Mouse (Mus musculus): ENCODE measurements around the gene Sel1l2. TPM values are rescaled to one million over a fixed set of nuclear protein-coding genes. Genes with fewer than 3 reads are reported as not detected.

Gene Sel1l2
- polyA plus RNA-seq, 1 experiment from 2014 or later: not detected

DNA sequence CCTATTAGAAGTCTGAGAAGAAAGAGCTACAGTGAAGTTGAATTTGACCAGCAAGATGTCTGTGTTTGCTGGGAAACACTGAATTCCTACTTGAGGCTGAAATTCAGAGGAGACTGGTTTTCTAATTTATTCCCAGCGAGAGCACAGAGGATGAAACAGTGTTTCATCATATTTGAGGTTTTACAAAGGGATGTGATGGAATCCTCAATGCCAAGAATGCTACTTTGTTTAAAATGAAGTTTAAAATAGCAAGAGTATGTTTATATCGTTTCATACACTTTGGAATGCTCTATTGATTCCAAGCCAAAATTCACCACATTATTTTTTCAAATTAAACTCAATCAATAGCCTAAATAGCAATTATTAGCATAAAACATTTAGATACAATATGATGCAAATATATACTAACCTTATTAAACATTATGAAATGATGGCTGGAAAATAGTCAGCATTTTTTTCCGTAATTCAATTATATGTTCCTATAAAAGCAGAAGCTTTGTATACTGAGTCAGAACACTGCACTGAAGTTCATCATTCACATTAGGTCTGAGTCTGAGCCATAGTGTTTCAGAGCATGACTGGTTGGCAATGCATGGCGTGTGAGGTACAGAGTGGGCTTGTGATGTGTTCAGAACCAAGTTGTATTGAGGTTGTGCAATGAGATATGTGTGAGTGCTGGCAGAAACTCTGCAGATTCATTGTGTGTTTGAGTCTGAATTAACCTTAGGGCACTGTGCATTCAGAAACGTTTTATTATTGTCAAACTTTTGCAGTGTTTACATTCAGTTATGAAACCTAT is 58.8 kb downstream of the Sel1l2 start:
- ATAC-seq: no peak
- H3K4me1 ChIP-seq (ENCODE audit: control insufficient read depth, insufficient read depth, low read length): no peaks in the 10 kb centered on the region
- H3K36me3 ChIP-seq (ENCODE audit: control insufficient read depth, insufficient read depth, low read length): no peaks in the 10 kb centered on the region
- no peaks in the 10 kb centered on the region for H3K9me3 ChIP-seq (replicated peaks; ENCODE audit: control insufficient read depth, low read length, poor library complexity, severe bottlenecking)
- no peak overlapping the region for H3K9ac ChIP-seq (ENCODE audit: low read depth, low read length)
- WGBS: 80% methylated on average over 5 of the region's 5 CpGs
- no peaks in the 10 kb centered on the region for H3K27me3 ChIP-seq (ENCODE audit: control insufficient read depth, insufficient read depth, low read depth, low read length)
- no peak overlapping the region for H3K4me2 ChIP-seq (ENCODE audit: low read length)
- no peak overlapping the region for H3K4me3 ChIP-seq (ENCODE audit: low read depth, low read length)
- H3K27ac ChIP-seq (ENCODE audit: low read length): no peak overlapping the region

DNA sequence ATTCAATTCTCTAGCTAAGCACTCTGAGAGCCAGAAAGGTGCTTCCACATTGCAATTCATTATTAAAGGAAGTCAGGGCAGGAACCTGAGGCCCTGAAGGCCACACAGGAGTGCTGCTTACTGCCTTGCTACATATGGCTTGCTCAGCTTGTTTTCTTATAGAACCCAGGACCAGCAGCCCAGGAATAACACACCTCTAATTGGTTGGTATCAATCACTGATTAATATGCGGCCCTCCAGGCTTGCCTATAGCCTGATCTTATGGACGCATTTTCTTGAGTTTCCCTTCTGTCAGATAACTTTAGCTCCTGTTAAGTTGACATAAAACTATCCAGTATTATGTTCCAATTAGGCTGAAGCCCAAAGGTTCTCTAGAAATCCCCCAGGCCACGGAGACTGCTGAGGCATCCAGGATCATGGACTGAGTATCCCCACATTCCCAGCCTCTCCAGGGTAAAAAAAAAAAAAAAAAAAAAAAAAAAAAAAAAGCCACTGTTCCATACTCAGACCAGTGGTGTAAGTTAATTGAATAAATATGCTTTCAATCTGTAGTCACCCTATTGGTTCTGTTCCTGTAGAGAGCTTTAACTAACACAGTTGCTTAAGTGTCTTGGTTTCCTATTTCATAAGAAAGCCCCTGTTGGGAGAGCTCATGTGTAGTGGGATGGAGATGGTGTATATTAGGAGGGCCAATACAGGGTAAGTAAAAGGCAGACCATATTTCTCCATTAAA is 86.4 kb downstream of the Sel1l2 start:
- no peaks in the 10 kb centered on the region for H3K27me3 ChIP-seq (ENCODE audit: control insufficient read depth, insufficient read depth, low read depth, low read length)
- H3K4me2 ChIP-seq (ENCODE audit: low read length): no peak overlapping the region
- no peaks in the 10 kb centered on the region for H3K9me3 ChIP-seq (replicated peaks; ENCODE audit: control insufficient read depth, low read length, poor library complexity, severe bottlenecking)
- no peak overlapping the region for H3K4me3 ChIP-seq (ENCODE audit: low read depth, low read length)
- 73% methylated on average over 3 of the region's 3 CpGs for WGBS
- H3K27ac ChIP-seq (ENCODE audit: low read length): no peak overlapping the region
- H3K9ac ChIP-seq (ENCODE audit: low read depth, low read length): no peak overlapping the region
- no peaks in the 10 kb centered on the region for H3K36me3 ChIP-seq (ENCODE audit: control insufficient read depth, insufficient read depth, low read length)
- no peak for ATAC-seq
- H3K4me1 ChIP-seq (ENCODE audit: control insufficient read depth, insufficient read depth, low read length): no peaks in the 10 kb centered on the region

GRCm38 (mm10) chr2:140297155-140297554 is 92.4 kb downstream of the Sel1l2 start:
- Histone ChIP-seq H3K9ac (ENCODE audit: low read depth, low read length) (no peak overlapping the region), H3K36me3 (ENCODE audit: control insufficient read depth, insufficient read depth, low read length) (no peaks in the 10 kb centered on the region)
- WGBS: 41% methylated on average over 4 of the region's 4 CpGs

DNA sequence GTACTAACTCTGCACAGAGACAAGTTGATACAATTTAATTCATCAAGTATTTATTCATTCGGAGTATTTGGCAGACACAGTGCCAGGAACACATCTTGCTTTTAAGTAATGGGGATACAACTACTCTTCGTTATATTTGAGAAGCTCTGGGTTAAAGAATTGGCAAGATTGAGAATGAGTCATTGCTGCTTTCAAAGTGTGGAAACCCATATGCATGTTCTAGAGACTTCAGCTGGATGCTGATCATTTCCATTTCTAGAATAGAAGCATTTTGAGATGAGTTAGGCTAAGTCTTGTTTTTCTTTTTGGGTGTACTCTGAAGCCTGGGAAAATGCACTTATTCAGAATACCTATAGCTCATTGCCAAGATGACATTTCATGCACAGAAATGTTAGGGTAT is 95.7 kb downstream of the Sel1l2 start:
- Histone ChIP-seq H3K4me3 (ENCODE audit: low read depth, low read length) (no peak overlapping the region), H3K36me3 (ENCODE audit: control insufficient read depth, insufficient read depth, low read length) (no peaks in the 10 kb centered on the region), H3K9me3 (replicated peaks; ENCODE audit: control insufficient read depth, low read length, poor library complexity, severe bottlenecking) (no peaks in the 10 kb centered on the region), H3K4me1 (ENCODE audit: control insufficient read depth, insufficient read depth, low read length) (no peaks in the 10 kb centered on the region), H3K4me2 (ENCODE audit: low read length) (no peak overlapping the region), H3K27ac (ENCODE audit: low read length) (no peak overlapping the region), H3K27me3 (ENCODE audit: control insufficient read depth, insufficient read depth, low read depth, low read length) (no peaks in the 10 kb centered on the region), H3K9ac (ENCODE audit: low read depth, low read length) (no peak overlapping the region)
- 91% methylated on average over 2 of the region's 2 CpGs for WGBS
- ATAC-seq: no peak

More at GRCm38 (mm10) chr2:140297155-140297554, 92.4 kb downstream of the Sel1l2 start:
- no peaks in the 10 kb centered on the region for H3K9me3 ChIP-seq (replicated peaks; ENCODE audit: control insufficient read depth, low read length, poor library complexity, severe bottlenecking)
- H3K4me3 ChIP-seq (ENCODE audit: low read depth, low read length): no peak overlapping the region
- no peaks in the 10 kb centered on the region for H3K27me3 ChIP-seq (ENCODE audit: control insufficient read depth, insufficient read depth, low read depth, low read length)
- H3K4me1 ChIP-seq (ENCODE audit: control insufficient read depth, insufficient read depth, low read length): no peaks in the 10 kb centered on the region
- no peak overlapping the region for H3K4me2 ChIP-seq (ENCODE audit: low read length)
- no peak for ATAC-seq
- no peak overlapping the region for H3K27ac ChIP-seq (ENCODE audit: low read length)

GRCm38 (mm10) chr2:140280808-140281207 is 108.7 kb downstream of the Sel1l2 start:
- Histone ChIP-seq H3K4me2 (ENCODE audit: low read length) (no peak overlapping the region), H3K9me3 (replicated peaks; ENCODE audit: control insufficient read depth, low read length, poor library complexity, severe bottlenecking) (no peaks in the 10 kb centered on the region), H3K4me1 (ENCODE audit: control insufficient read depth, insufficient read depth, low read length) (no peaks in the 10 kb centered on the region), H3K27ac (ENCODE audit: low read length) (no peak overlapping the region), H3K27me3 (ENCODE audit: control insufficient read depth, insufficient read depth, low read depth, low read length) (no peaks in the 10 kb centered on the region), H3K36me3 (ENCODE audit: control insufficient read depth, insufficient read depth, low read length) (no peaks in the 10 kb centered on the region), H3K4me3 (ENCODE audit: low read depth, low read length) (no peak overlapping the region), H3K9ac (ENCODE audit: low read depth, low read length) (no peak overlapping the region)
- no peak for ATAC-seq
- 69% methylated on average over 8 of the region's 8 CpGs for WGBS

GRCm38 (mm10) chr2:140255595-140256141 is 133.8 kb downstream of the Sel1l2 start:
- ATAC-seq: no peak
- no peak overlapping the region for H3K27ac ChIP-seq (ENCODE audit: low read length)
- WGBS: 57% methylated on average over 2 of the region's 2 CpGs
- no peaks in the 10 kb centered on the region; the same call in 1 of the 2 replicates for H3K4me1 ChIP-seq (ENCODE audit: control insufficient read depth, insufficient read depth, low read length)
- no peaks in the 10 kb centered on the region for H3K36me3 ChIP-seq (ENCODE audit: control insufficient read depth, insufficient read depth, low read length)
- no peaks in the 10 kb centered on the region for H3K27me3 ChIP-seq (ENCODE audit: control insufficient read depth, insufficient read depth, low read depth, low read length)
- H3K4me2 ChIP-seq (ENCODE audit: low read length): no peak overlapping the region
- H3K9me3 ChIP-seq (replicated peaks; ENCODE audit: control insufficient read depth, low read length, poor library complexity, severe bottlenecking): no peaks in the 10 kb centered on the region
- no peak overlapping the region for H3K4me3 ChIP-seq (ENCODE audit: low read depth, low read length)
- no peak overlapping the region for H3K9ac ChIP-seq (ENCODE audit: low read depth, low read length)

DNA sequence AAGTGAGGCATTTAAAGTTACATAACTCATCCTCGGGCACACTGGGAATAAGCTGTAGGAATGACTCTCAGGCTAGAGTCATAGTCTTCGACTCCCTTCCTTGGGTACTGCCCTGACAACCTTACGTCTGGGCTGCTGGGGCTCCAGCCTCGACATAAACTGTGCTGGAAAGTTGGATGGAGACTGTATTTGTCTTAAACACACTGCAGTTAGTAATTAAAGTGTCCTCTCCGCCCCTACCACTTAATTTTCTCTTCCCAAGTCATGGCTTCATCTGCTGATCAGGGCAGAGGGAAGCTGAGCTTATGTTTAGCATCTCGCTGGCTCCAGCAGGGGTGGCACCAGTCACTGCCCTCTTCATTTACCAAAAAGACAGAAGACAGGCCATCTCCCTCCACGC is 135.2 kb downstream of the Sel1l2 start:
- Histone ChIP-seq H3K27ac (ENCODE audit: low read length) (no peak overlapping the region), H3K4me2 (ENCODE audit: low read length) (no peak overlapping the region), H3K36me3 (ENCODE audit: control insufficient read depth, insufficient read depth, low read length) (no peaks in the 10 kb centered on the region), H3K4me1 (ENCODE audit: control insufficient read depth, insufficient read depth, low read length) (no peaks in the 10 kb centered on the region; the same call in 1 of the 2 replicates), H3K9me3 (replicated peaks; ENCODE audit: control insufficient read depth, low read length, poor library complexity, severe bottlenecking) (no peaks in the 10 kb centered on the region), H3K4me3 (ENCODE audit: low read depth, low read length) (no peak overlapping the region), H3K27me3 (ENCODE audit: control insufficient read depth, insufficient read depth, low read depth, low read length) (no peaks in the 10 kb centered on the region), H3K9ac (ENCODE audit: low read depth, low read length) (no peak overlapping the region)
- no peak for ATAC-seq
- WGBS: 85% methylated on average over 7 of the region's 7 CpGs

GRCm38 (mm10) chr2:140243105-140243504 is 146.4 kb downstream of the Sel1l2 start:
- ATAC-seq: no peak
- Histone ChIP-seq H3K27ac (ENCODE audit: low read length) (no peak overlapping the region), H3K9me3 (replicated peaks; ENCODE audit: control insufficient read depth, low read length, poor library complexity, severe bottlenecking) (no peaks in the 10 kb centered on the region)

GRCm38 (mm10) chr2:140242398-140242797 is 147.1 kb downstream of the Sel1l2 start:
- no peak overlapping the region for H3K4me3 ChIP-seq (ENCODE audit: low read depth, low read length)
- no peak; the same call in 1 of the 2 replicates for ATAC-seq
- H3K27me3 ChIP-seq (ENCODE audit: control insufficient read depth, insufficient read depth, low read depth, low read length): no peaks in the 10 kb centered on the region
- no peaks in the 10 kb centered on the region for H3K36me3 ChIP-seq (ENCODE audit: control insufficient read depth, insufficient read depth, low read length)
- no peaks in the 10 kb centered on the region for H3K4me1 ChIP-seq (ENCODE audit: control insufficient read depth, insufficient read depth, low read length)
- 38% methylated on average over 5 of the region's 5 CpGs for WGBS
- no peak overlapping the region for H3K27ac ChIP-seq (ENCODE audit: low read length)
- H3K9me3 ChIP-seq (replicated peaks; ENCODE audit: control insufficient read depth, low read length, poor library complexity, severe bottlenecking): no peaks in the 10 kb centered on the region
- H3K4me2 ChIP-seq (ENCODE audit: low read length): no peak overlapping the region
- no peak overlapping the region for H3K9ac ChIP-seq (ENCODE audit: low read depth, low read length)

More at GRCm38 (mm10) chr2:140243105-140243504, 146.4 kb downstream of the Sel1l2 start:
- Histone ChIP-seq H3K4me1 (ENCODE audit: control insufficient read depth, insufficient read depth, low read length) (no peaks in the 10 kb centered on the region), H3K27me3 (ENCODE audit: control insufficient read depth, insufficient read depth, low read depth, low read length) (no peaks in the 10 kb centered on the region), H3K9ac (ENCODE audit: low read depth, low read length) (no peak overlapping the region), H3K4me2 (ENCODE audit: low read length) (no peak overlapping the region), H3K4me3 (ENCODE audit: low read depth, low read length) (no peak overlapping the region), H3K36me3 (ENCODE audit: control insufficient read depth, insufficient read depth, low read length) (no peaks in the 10 kb centered on the region)
- WGBS: 73% methylated on average over 5 of the region's 5 CpGs

All from midbrain, embryonic 16.5 days (tissue).